Mouse (Mus musculus) liver, embryonic 11.5 days (tissue): ENCODE data around the gene Wdr70. TPM values are rescaled to one million over a fixed set of nuclear protein-coding genes. Genes with fewer than 3 reads are reported as not detected.

Source experiments
- ATAC-seq: fragments of 200-750 bp; cut with Nextera tagmentation; replicated peaks from 2 replicates; pipeline ENCODE4 v1.8.0; 2017; ENCODE audit warnings: moderate number of reproducible peaks, mild to moderate bottlenecking, moderate TSS enrichment, moderate library complexity; ENCODE audit not compliant: low FRiP score
- DNase-seq: peaks from one replicate; pipeline ENCODE4 v3.0.0-alpha.2; 2017; ENCODE audit warnings: low spot score
- H3K27ac ChIP-seq: fragments of 300-500 bp; sonication (generic); 2 replicates; pipeline ENCODE4 v1.5.1; 2014; ENCODE audit warnings: mild to moderate bottlenecking, low read depth, low read length, control low read depth
- H3K27me3 ChIP-seq: fragments of 300-500 bp; sonication (generic); replicated peaks from 2 replicates; pipeline ENCODE4 v1.6.1; 2014; ENCODE audit warnings: low read length, mixed read lengths; ENCODE audit not compliant: control insufficient read depth, insufficient read depth
- H3K36me3 ChIP-seq: fragments of 300-500 bp; sonication (generic); 2 replicates; pipeline ENCODE4 v1.6.1; 2014; ENCODE audit warnings: mild to moderate bottlenecking, low read length, moderate library complexity, mixed read lengths; ENCODE audit not compliant: control insufficient read depth, insufficient read depth
- H3K4me1 ChIP-seq: fragments of 300-500 bp; sonication (generic); replicated peaks from 2 replicates; pipeline ENCODE4 v1.6.1; 2014; ENCODE audit warnings: low read length, mixed read lengths; ENCODE audit not compliant: control insufficient read depth, insufficient read depth
- H3K4me2 ChIP-seq: fragments of 300-500 bp; sonication (generic); 2 replicates; pipeline ENCODE4 v1.6.1; 2014; ENCODE audit warnings: mild to moderate bottlenecking, control low read depth, moderate library complexity
- H3K4me3 ChIP-seq: fragments of 300-500 bp; sonication (generic); 2 replicates; pipeline ENCODE4 v1.5.1; 2014; ENCODE audit warnings: low read depth, low read length, control low read depth
- H3K9ac ChIP-seq: fragments of 300-500 bp; sonication (generic); 2 replicates; pipeline ENCODE4 v1.6.1; 2014; ENCODE audit warnings: low read depth, low read length, control low read depth
- H3K9me3 ChIP-seq: fragments of 300-500 bp; sonication (generic); 2 replicates; pipeline ENCODE4 v1.6.1; 2016; ENCODE audit warnings: low read length, inconsistent platforms, mixed read lengths; ENCODE audit not compliant: control insufficient read depth
- WGBS: fragments of 180-500 bp; shearing (Covaris S2); extraction: QIAGEN DNeasy Blood & Tissue Kit; methylation state at CpG from one replicate; pipeline ENCODE4 v1.1.7; 2014; 5-methylcytosine and 5-hydroxymethylcytosine counted together
- polyA plus RNA-seq: library from polyadenylated mRNA; unstranded; fragments of >200 nt; fragmentation: Nextera tagmentation; extraction: Ambion mirVana; gene quantifications from 2 replicates; pipeline ENCODE4 v1.2.1, GENCODE M21; 2014

Gene Wdr70
- polyA plus RNA-seq, 1 experiment from 2014 or later: 51.5 TPM

- Histone ChIP-seq H3K9me3 (no peaks in the 10 kb centered on the region), H3K4me3 (no peak overlapping the region), H3K9ac (no peak overlapping the region), H3K36me3 (no peaks in the 10 kb centered on the region), H3K4me2 (no peak overlapping the region), H3K27ac (no peak overlapping the region), H3K27me3 (no peaks in the 10 kb centered on the region), H3K4me1 (no peaks in the 10 kb centered on the region)
- ATAC-seq: no peak
- no peak for DNase-seq
- 86% methylated on average over 1 of the region's 1 CpGs for WGBS
Observed at GRCm38 (mm10) chr15:8006056-8006455, 93.0 kb downstream of the Wdr70 start.

GRCm38 (mm10) chr15:8005506-8005905 is 93.5 kb downstream of the Wdr70 start:
- Histone ChIP-seq H3K4me1 (no peaks in the 10 kb centered on the region), H3K9me3 (no peaks in the 10 kb centered on the region), H3K4me2 (no peak overlapping the region), H3K9ac (no peak overlapping the region), H3K36me3 (no peaks in the 10 kb centered on the region), H3K4me3 (no peak overlapping the region), H3K27ac (no peak overlapping the region), H3K27me3 (no peaks in the 10 kb centered on the region)
- 82% methylated on average over 5 of the region's 5 CpGs for WGBS
- ATAC-seq (no peak), DNase-seq (no peak)

GRCm38 (mm10) chr15:8003789-8004188 is 95.2 kb downstream of the Wdr70 start:
- 89% methylated on average over 8 of the region's 8 CpGs for WGBS
- Histone ChIP-seq H3K9ac (no peak overlapping the region), H3K9me3 (no peaks in the 10 kb centered on the region), H3K27me3 (no peaks in the 10 kb centered on the region), H3K4me2 (no peak overlapping the region), H3K4me1 (no peaks in the 10 kb centered on the region), H3K4me3 (no peak overlapping the region), H3K36me3 (no peaks in the 10 kb centered on the region), H3K27ac (no peak overlapping the region)
- DNase-seq (no peak), ATAC-seq (no peak)

- H3K4me2 ChIP-seq: peak overlapping the region; percentile 38; the same call in 1 of the 2 replicates
- ATAC-seq: peak; percentile 84
- no peaks in the 10 kb centered on the region for H3K9me3 ChIP-seq
- no peak for DNase-seq
- no peak overlapping the region for H3K27ac ChIP-seq
- H3K36me3 ChIP-seq: no peaks in the 10 kb centered on the region
- H3K27me3 ChIP-seq: no peaks in the 10 kb centered on the region
- H3K4me1 ChIP-seq: no peaks in the 10 kb centered on the region
- no peak overlapping the region for H3K4me3 ChIP-seq
- WGBS: 47% methylated on average over 14 of the region's 14 CpGs
- H3K9ac ChIP-seq: no peak overlapping the region
Observed at GRCm38 (mm10) chr15:7998843-7999546, 100.0 kb downstream of the Wdr70 start.

- DNase-seq: no peak
- H3K4me3 ChIP-seq: no peak overlapping the region
- no peak overlapping the region for H3K9ac ChIP-seq
- WGBS: 55% methylated on average over 2 of the region's 2 CpGs
- no peak overlapping the region for H3K4me2 ChIP-seq
- H3K36me3 ChIP-seq: no peaks in the 10 kb centered on the region
- H3K9me3 ChIP-seq: no peaks in the 10 kb centered on the region
- no peaks in the 10 kb centered on the region for H3K27me3 ChIP-seq
- H3K4me1 ChIP-seq: no peaks in the 10 kb centered on the region
- H3K27ac ChIP-seq: no peak overlapping the region
- no peak for ATAC-seq
Observed at GRCm38 (mm10) chr15:7998095-7998494, 100.9 kb downstream of the Wdr70 start.

- no peaks in the 10 kb centered on the region for H3K9me3 ChIP-seq
- WGBS: 80% methylated on average over 6 of the region's 6 CpGs
- DNase-seq: no peak
- H3K27ac ChIP-seq: no peak overlapping the region
- no peak overlapping the region for H3K9ac ChIP-seq
- H3K4me2 ChIP-seq: no peak overlapping the region
- H3K4me1 ChIP-seq: no peaks in the 10 kb centered on the region
- ATAC-seq: no peak
- H3K4me3 ChIP-seq: no peak overlapping the region
- no peaks in the 10 kb centered on the region for H3K36me3 ChIP-seq
- H3K27me3 ChIP-seq: no peaks in the 10 kb centered on the region
Observed at GRCm38 (mm10) chr15:7993721-7994120, 105.3 kb downstream of the Wdr70 start.

- no peaks in the 10 kb centered on the region for H3K9me3 ChIP-seq
- H3K27me3 ChIP-seq: no peaks in the 10 kb centered on the region
- no peak overlapping the region for H3K27ac ChIP-seq
- no peaks in the 10 kb centered on the region for H3K4me1 ChIP-seq
- no peak for ATAC-seq
- DNase-seq: no peak
- no peak overlapping the region for H3K4me2 ChIP-seq
- no peaks in the 10 kb centered on the region for H3K36me3 ChIP-seq
- no peak overlapping the region for H3K4me3 ChIP-seq
- no peak overlapping the region for H3K9ac ChIP-seq
Observed at GRCm38 (mm10) chr15:7990101-7990500, 108.9 kb downstream of the Wdr70 start.

- Histone ChIP-seq H3K36me3 (no peaks in the 10 kb centered on the region), H3K4me3 (no peak overlapping the region), H3K4me2 (no peak overlapping the region), H3K9ac (no peak overlapping the region), H3K4me1 (no peaks in the 10 kb centered on the region), H3K9me3 (no peaks in the 10 kb centered on the region), H3K27ac (no peak overlapping the region), H3K27me3 (no peaks in the 10 kb centered on the region)
- ATAC-seq (no peak), DNase-seq (no peak)
- WGBS: 92% methylated on average over 8 of the region's 8 CpGs
Observed at GRCm38 (mm10) chr15:7987374-7987773, 111.6 kb downstream of the Wdr70 start.

GRCm38 (mm10) chr15:7986274-7986673 is 112.7 kb downstream of the Wdr70 start:
- Histone ChIP-seq H3K27ac (no peak overlapping the region), H3K4me1 (no peaks in the 10 kb centered on the region), H3K9me3 (no peaks in the 10 kb centered on the region), H3K9ac (no peak overlapping the region), H3K4me2 (no peak overlapping the region), H3K27me3 (no peaks in the 10 kb centered on the region), H3K4me3 (no peak overlapping the region), H3K36me3 (no peaks in the 10 kb centered on the region)
- WGBS: 84% methylated on average over 6 of the region's 6 CpGs
- DNase-seq (no peak), ATAC-seq (no peak)
